In genomic region chr13:105054181-105054940, GRCm38 (mm10) we compare ENCODE assay signal across 8 mouse cellular contexts. TPM values are rescaled to one million over a fixed set of nuclear protein-coding genes. Genes with fewer than 3 reads are reported as not detected.
DNase-seq lines count a peak whose midpoint lies in the region; ATAC-seq and TF ChIP-seq lines count a peak whose summit lies in the region.

Gene Rgs7bp (minus strand): TSS chr13:105054930.

- intact Hi-C loops in gastrocnemius, adult 2 months (cut with DNase I) = no loop called here

- DNase-seq in WW6 (ENCODE audit: low read depth, low spot score) = peak; percentile 47
- peak; percentile 78 to 79 for DNase-seq in cerebellum, postnatal 36 days
- peak; percentile 62 for DNase-seq in gastrocnemius, adult 2 months
- peak; percentile 78 for DNase-seq in left cerebral cortex, adult 11 months (ENCODE audit: low spot score)
- peak; percentile 55 for DNase-seq in lung, postnatal 14 days
- DNase-seq in retina, embryonic 14.5 days (ENCODE audit: low spot score) = peak; percentile 72
- peak; percentile 41 to 64 for DNase-seq in urinary bladder, adult 18-20 months (ENCODE audit: low spot score in 2 of 2)

- no peaks in the 10 kb centered on the region for H3K9me3 ChIP-seq in hindbrain, embryonic 15.5 days

- H3K9ac ChIP-seq in hindbrain, embryonic 15.5 days = peak within 1 kb of the TSS; percentile 74

- peak; percentile 91 for ATAC-seq in hindbrain, embryonic 15.5 days (ENCODE audit: low FRiP score, low read depth)

- peak within 1 kb of the TSS; percentile 82 for H3K4me3 ChIP-seq in gastrocnemius, adult 2 months
- H3K4me3 ChIP-seq in hindbrain, embryonic 15.5 days = peak within 1 kb of the TSS; percentile 81

- peaks cover 36% of the 10 kb centered on the region for H3K4me1 ChIP-seq in hindbrain, embryonic 15.5 days (replicated peaks)

- TF ChIP-seq CTCF in gastrocnemius, adult 2 months (IDR thresholded peaks at IDR 0.05) = peak; percentile 17; the same call in 1 of the 2 replicates

- peak within 1 kb of the TSS; percentile 83 for H3K4me2 ChIP-seq in hindbrain, embryonic 15.5 days

- H3K36me3 ChIP-seq in hindbrain, embryonic 15.5 days = no peaks in the 10 kb centered on the region

- under 1% methylated on average over 66 of the region's 75 CpGs for WGBS in hindbrain, embryonic 15.5 days

- H3K27ac ChIP-seq in gastrocnemius, adult 2 months = peak within 1 kb of the TSS; percentile 70
- peak within 1 kb of the TSS; percentile 94 for H3K27ac ChIP-seq in hindbrain, embryonic 15.5 days (replicated peaks)

- H3K27me3 ChIP-seq in hindbrain, embryonic 15.5 days = 0 out of 2 replicates have a peak, but pooled peaks cover 3% of the 10 kb centered on the region

RNA-seq across cellular contexts. Expression of gene Rgs7bp, which starts in this region (rescaled TPM):
- total RNA-seq in gastrocnemius, adult 2 months (2021) = under 1 TPM; 0.48 to 0.70 TPM
- 8.6 and 9.5 TPM in 2 replicates for polyA plus RNA-seq in hindbrain, embryonic 15.5 days (2015; fragmentation: Nextera tagmentation; extraction: Ambion mirVana)

Comparison
In these comparisons a context has a peak if more than half of its experiments do, and no peak if none do; other contexts are left out.
1. Peak in every context shown above with its lines: DNase-seq, ATAC-seq, H3K4me3 ChIP-seq and H3K27ac ChIP-seq.
2. Peak in DNase-seq, H3K4me3 ChIP-seq and H3K27ac ChIP-seq in gastrocnemius, adult 2 months; RNA of the gene not detected or under 1 TPM.